Mouse (Mus musculus): Measurements from ENCODE around the gene Gm42906.

Gene Gm42906

DNA sequence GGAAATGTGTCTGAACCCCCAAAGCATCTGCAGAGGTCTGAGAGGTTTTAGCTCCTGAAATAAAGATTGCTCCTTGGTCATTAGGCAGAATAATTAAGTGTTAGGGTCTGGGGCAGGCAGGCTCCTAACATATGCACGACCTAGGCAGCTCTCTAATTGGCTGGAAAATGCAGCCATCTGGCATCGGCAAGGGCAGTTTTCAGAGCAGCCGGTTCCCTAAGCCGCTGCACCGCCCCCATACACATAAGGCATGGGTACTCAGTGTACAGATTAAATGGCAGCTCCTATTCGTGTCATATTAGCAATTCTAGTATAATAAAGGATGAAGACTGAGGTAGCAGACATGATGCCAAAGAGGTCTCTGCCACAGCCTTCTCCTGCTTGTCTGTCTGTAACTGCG lies 400.8 kb downstream of the Gm42906 start:
- no peaks in the 10 kb centered on the region for H3K36me3 ChIP-seq (ENCODE audit: insufficient read depth, low read length)
- no peak overlapping the region for H3K4me3 ChIP-seq (replicated peaks; ENCODE audit: low read length)
- H3K4me1 ChIP-seq (replicated peaks; ENCODE audit: low read depth, low read length): peaks cover 80% of the 10 kb centered on the region
- H3K9me3 ChIP-seq (ENCODE audit: low read length): no peaks in the 10 kb centered on the region
- no peaks in the 10 kb centered on the region for H3K27me3 ChIP-seq (ENCODE audit: insufficient read depth, low read length)
- TF ChIP-seq NANOG (IDR thresholded peaks at IDR 0.05; ENCODE audit: borderline replicate concordance, low read length) (no peak), POU5F1 (IDR thresholded peaks at IDR 0.05; ENCODE audit: borderline replicate concordance, low read length) (no peak), CTCF (conservative IDR thresholded peaks at IDR 0.05; ENCODE audit: low read length) (no peak)

DNA sequence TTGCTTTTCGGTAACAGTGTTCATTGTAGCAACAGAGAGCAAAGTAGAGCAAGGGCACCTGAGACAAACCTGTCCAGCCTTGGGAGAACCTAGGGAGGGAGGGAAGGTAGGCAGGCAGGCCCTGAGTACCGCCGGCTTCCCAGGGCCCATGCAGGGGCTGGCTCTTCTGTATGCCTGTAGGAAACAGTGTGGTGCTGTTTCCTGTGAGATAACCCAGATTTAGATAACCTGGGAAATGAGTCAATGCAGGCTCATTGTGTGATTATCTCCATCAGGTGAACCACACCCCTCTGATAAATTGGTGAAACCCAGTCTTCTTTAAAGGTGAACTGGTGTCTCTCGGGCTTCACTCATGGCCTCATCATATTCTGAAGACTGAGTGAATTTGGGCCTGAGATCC lies 401.9 kb downstream of the Gm42906 start:
- no peaks in the 10 kb centered on the region for H3K36me3 ChIP-seq (ENCODE audit: insufficient read depth, low read length)
- H3K9me3 ChIP-seq (ENCODE audit: low read length): no peaks in the 10 kb centered on the region
- H3K27me3 ChIP-seq (ENCODE audit: insufficient read depth, low read length): no peaks in the 10 kb centered on the region
- no peak overlapping the region for H3K4me3 ChIP-seq (replicated peaks; ENCODE audit: low read length)
- peaks cover 74% of the 10 kb centered on the region for H3K4me1 ChIP-seq (replicated peaks; ENCODE audit: low read depth, low read length)
- TF ChIP-seq CTCF (conservative IDR thresholded peaks at IDR 0.05; ENCODE audit: low read length): no peak
- TF ChIP-seq POU5F1 (IDR thresholded peaks at IDR 0.05; ENCODE audit: borderline replicate concordance, low read length): no peak
- TF ChIP-seq NANOG (IDR thresholded peaks at IDR 0.05; ENCODE audit: borderline replicate concordance, low read length): no peak

DNA sequence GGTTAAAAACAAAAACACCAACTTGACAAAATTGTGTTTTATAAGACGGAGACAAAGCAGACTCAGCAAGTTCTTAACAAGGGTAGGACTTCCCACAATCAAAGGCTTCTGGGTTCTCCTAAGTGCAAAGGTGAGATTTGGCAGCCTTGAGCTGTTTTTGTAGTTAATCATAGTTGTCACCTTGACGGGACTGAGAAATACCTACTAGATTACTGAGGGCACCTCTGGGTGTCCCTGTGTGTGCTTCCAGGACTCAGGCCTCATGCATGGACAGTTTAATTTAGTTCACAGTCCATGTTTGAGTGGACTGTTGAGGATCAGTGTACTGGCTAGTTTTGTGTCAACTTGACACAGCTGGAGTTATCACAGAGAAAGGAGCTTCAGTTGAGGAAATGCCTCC lies 403.5 kb downstream of the Gm42906 start:
- H3K36me3 ChIP-seq (ENCODE audit: insufficient read depth, low read length): no peaks in the 10 kb centered on the region
- TF ChIP-seq CTCF (conservative IDR thresholded peaks at IDR 0.05; ENCODE audit: low read length) (no peak), POU5F1 (IDR thresholded peaks at IDR 0.05; ENCODE audit: borderline replicate concordance, low read length) (no peak), NANOG (IDR thresholded peaks at IDR 0.05; ENCODE audit: borderline replicate concordance, low read length) (no peak)
- no peaks in the 10 kb centered on the region for H3K27me3 ChIP-seq (ENCODE audit: insufficient read depth, low read length)
- H3K9me3 ChIP-seq (ENCODE audit: low read length): peaks cover 8% of the 10 kb centered on the region; the same call in 1 of the 2 replicates
- H3K4me1 ChIP-seq (replicated peaks; ENCODE audit: low read depth, low read length): peaks cover 84% of the 10 kb centered on the region
- H3K4me3 ChIP-seq (replicated peaks; ENCODE audit: low read length): no peak overlapping the region

DNA sequence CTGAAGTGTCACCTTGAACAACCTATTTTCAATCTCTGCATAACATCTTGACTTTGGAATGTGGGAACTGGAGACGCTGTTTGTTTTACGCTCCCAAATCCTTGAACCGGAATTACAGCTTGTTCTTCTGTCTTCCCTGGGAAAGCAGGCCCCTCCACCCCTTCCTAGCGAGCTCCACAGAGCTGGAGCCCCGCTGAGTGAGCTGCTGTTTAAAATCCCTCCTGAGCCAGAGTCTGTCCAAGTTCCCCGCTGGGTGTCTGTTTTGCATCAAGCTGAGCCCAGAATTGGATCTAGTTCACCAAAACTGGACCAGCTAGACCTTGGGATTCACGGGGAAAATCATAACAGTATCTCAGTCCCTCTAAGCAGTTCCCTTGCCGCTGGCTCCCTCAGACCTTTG lies 404.5 kb downstream of the Gm42906 start:
- H3K4me1 ChIP-seq (replicated peaks; ENCODE audit: low read depth, low read length): peaks cover 80% of the 10 kb centered on the region
- no peaks in the 10 kb centered on the region for H3K36me3 ChIP-seq (ENCODE audit: insufficient read depth, low read length)
- no peak for TF ChIP-seq NANOG (IDR thresholded peaks at IDR 0.05; ENCODE audit: borderline replicate concordance, low read length)
- no peak for TF ChIP-seq POU5F1 (IDR thresholded peaks at IDR 0.05; ENCODE audit: borderline replicate concordance, low read length)
- TF ChIP-seq CTCF (conservative IDR thresholded peaks at IDR 0.05; ENCODE audit: low read length): no peak
- H3K9me3 ChIP-seq (ENCODE audit: low read length): peaks cover 8% of the 10 kb centered on the region; the same call in 1 of the 2 replicates
- H3K4me3 ChIP-seq (replicated peaks; ENCODE audit: low read length): no peak overlapping the region
- no peaks in the 10 kb centered on the region for H3K27me3 ChIP-seq (ENCODE audit: insufficient read depth, low read length)

DNA sequence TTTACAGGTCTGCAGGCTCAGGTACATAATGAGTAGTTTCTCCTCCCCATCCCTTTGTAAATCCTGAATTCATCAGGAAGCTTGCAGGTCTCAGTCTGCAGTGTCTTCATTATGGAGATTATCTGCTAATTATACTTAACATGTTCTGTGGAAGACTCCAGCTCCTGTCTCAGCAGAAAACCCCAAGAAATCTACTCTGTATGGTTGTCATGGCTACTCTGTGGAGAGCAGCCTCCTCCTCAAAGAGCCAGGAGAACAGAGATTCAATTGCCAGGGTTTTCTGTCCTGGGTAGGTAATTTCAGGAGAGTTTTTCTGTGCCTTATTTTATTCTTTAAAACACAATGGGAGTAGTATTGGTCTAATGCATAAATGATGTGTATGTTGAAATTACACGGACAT lies 405.0 kb downstream of the Gm42906 start:
- no peaks in the 10 kb centered on the region for H3K27me3 ChIP-seq (ENCODE audit: insufficient read depth, low read length)
- H3K9me3 ChIP-seq (ENCODE audit: low read length): peaks cover 8% of the 10 kb centered on the region; the same call in 1 of the 2 replicates
- peaks cover 77% of the 10 kb centered on the region for H3K4me1 ChIP-seq (replicated peaks; ENCODE audit: low read depth, low read length)
- no peak overlapping the region for H3K4me3 ChIP-seq (replicated peaks; ENCODE audit: low read length)
- no peaks in the 10 kb centered on the region for H3K36me3 ChIP-seq (ENCODE audit: insufficient read depth, low read length)
- TF ChIP-seq NANOG (IDR thresholded peaks at IDR 0.05; ENCODE audit: borderline replicate concordance, low read length): no peak
- TF ChIP-seq POU5F1 (IDR thresholded peaks at IDR 0.05; ENCODE audit: borderline replicate concordance, low read length): no peak
- TF ChIP-seq CTCF (conservative IDR thresholded peaks at IDR 0.05; ENCODE audit: low read length): no peak

DNA sequence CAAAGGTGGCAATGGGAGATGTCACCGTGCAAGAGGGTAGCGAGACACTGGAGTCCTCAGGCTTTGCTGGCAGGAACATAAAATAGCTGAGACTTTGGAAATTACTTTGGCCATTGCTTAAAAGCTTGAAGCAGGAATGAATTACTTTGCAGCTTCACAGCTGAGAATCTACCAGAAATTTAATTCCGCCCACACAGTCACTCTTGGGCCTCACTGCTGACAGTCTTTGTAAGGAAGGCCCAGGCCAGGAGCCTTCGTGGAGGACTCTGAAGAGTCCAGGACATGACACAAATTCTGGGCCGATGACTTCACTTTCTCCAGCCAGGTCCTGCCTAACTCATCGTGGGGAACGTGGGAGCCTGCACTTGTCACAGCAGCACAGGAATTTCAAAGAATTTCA lies 405.9 kb downstream of the Gm42906 start:
- Histone ChIP-seq H3K36me3 (ENCODE audit: insufficient read depth, low read length) (no peaks in the 10 kb centered on the region), H3K27me3 (ENCODE audit: insufficient read depth, low read length) (no peaks in the 10 kb centered on the region), H3K4me3 (replicated peaks; ENCODE audit: low read length) (no peak overlapping the region), H3K9me3 (ENCODE audit: low read length) (peaks cover 8% of the 10 kb centered on the region; the same call in 1 of the 2 replicates), H3K4me1 (replicated peaks; ENCODE audit: low read depth, low read length) (peaks cover 68% of the 10 kb centered on the region)
- TF ChIP-seq POU5F1 (IDR thresholded peaks at IDR 0.05; ENCODE audit: borderline replicate concordance, low read length) (no peak), NANOG (IDR thresholded peaks at IDR 0.05; ENCODE audit: borderline replicate concordance, low read length) (no peak)

DNA sequence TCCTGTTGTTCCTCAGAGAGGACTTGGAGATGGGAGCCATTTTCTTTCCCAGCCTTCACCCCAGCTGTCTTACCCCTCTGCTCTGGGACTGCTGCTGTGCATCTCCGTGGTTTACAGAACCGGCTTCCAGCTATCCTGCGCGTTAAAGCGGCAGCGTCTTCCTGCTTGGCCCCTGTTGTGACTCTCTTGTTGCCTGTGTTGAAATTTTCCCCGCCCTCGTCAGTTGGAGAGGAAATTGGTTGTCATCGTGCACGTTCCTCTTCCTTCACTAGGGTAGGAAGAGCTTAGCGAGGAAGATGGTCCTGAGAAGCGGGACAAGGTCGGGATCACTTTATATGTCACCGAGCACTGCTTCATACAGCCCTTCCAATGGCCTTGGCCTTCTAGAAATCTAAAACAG lies 407.1 kb downstream of the Gm42906 start:
- Histone ChIP-seq H3K9me3 (ENCODE audit: low read length) (peaks cover 8% of the 10 kb centered on the region; the same call in 1 of the 2 replicates), H3K27me3 (ENCODE audit: insufficient read depth, low read length) (no peaks in the 10 kb centered on the region), H3K4me1 (replicated peaks; ENCODE audit: low read depth, low read length) (peaks cover 56% of the 10 kb centered on the region), H3K4me3 (replicated peaks; ENCODE audit: low read length) (no peak overlapping the region; the same call in 1 of the 2 replicates), H3K36me3 (ENCODE audit: insufficient read depth, low read length) (no peaks in the 10 kb centered on the region)
- TF ChIP-seq NANOG (IDR thresholded peaks at IDR 0.05; ENCODE audit: borderline replicate concordance, low read length) (no peak), POU5F1 (IDR thresholded peaks at IDR 0.05; ENCODE audit: borderline replicate concordance, low read length) (no peak)

DNA sequence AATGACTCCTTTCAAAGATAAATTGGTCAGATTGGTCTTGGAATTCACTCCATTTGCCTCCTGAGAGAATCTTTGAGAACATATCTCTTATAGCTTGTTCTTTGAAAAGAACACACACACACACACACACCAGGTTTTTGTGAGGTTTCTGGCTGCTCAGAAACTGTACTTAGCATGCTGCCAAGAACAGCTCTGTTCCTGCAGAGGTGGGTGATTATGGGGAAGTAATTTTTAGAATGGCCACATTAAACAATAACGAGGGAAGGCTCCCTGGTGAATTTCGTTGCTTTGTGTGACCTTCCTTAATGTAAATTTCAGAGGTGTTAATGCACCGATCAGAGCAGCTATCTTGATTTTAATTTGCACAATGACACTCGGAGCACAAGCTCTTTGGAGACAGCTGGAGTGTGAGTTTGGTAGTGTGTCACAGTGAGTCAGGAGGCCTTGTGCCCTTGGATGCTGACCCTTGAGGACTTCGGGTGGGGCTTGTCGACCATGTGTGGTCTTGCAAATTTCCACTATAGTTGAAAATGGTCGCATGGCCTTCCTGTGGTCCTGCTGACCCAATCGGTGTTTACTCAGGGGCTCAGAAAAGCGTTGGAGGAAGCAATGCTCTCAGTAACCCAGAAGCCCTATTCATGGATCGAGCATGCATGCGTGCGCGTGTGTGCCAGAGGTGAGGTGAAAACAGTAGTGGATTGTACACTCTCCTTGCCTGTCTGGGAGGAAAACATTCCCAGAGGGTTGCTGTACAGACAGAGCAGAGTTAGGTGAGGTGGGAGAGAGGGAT lies 407.7 kb downstream of the Gm42906 start:
- H3K4me3 ChIP-seq (replicated peaks; ENCODE audit: low read length): no peak overlapping the region; the same call in 1 of the 2 replicates
- no peaks in the 10 kb centered on the region for H3K27me3 ChIP-seq (ENCODE audit: insufficient read depth, low read length)
- peaks cover 50% of the 10 kb centered on the region for H3K4me1 ChIP-seq (replicated peaks; ENCODE audit: low read depth, low read length)
- no peak for TF ChIP-seq CTCF (conservative IDR thresholded peaks at IDR 0.05; ENCODE audit: low read length)
- no peak for TF ChIP-seq NANOG (IDR thresholded peaks at IDR 0.05; ENCODE audit: borderline replicate concordance, low read length)
- no peak for TF ChIP-seq POU5F1 (IDR thresholded peaks at IDR 0.05; ENCODE audit: borderline replicate concordance, low read length)
- no peaks in the 10 kb centered on the region for H3K36me3 ChIP-seq (ENCODE audit: insufficient read depth, low read length)
- H3K9me3 ChIP-seq (ENCODE audit: low read length): peaks cover 9% of the 10 kb centered on the region

DNA sequence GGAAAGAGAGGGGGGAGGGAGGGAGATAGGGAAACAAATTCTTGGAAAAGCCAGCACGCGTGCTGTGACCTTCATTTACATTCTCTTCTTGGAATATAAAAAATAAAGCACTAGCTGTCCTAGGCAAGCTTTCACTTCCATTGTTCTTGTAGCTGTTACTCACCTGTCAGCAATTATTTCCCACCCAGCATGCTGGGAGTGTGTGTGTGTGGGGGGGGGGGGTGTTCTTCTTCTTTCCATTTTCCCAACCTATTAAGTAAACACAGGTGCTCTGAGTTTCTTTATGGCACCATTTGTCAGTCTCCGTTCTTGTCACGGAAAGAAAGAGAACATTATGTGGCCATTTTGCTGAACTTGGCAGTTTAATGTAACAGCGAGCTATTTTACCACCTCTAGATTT lies 409.0 kb downstream of the Gm42906 start:
- Histone ChIP-seq H3K4me1 (replicated peaks; ENCODE audit: low read depth, low read length) (peaks cover 39% of the 10 kb centered on the region), H3K27me3 (ENCODE audit: insufficient read depth, low read length) (no peaks in the 10 kb centered on the region), H3K4me3 (replicated peaks; ENCODE audit: low read length) (no peak overlapping the region), H3K36me3 (ENCODE audit: insufficient read depth, low read length) (no peaks in the 10 kb centered on the region), H3K9me3 (ENCODE audit: low read length) (peaks cover 21% of the 10 kb centered on the region)
- TF ChIP-seq CTCF (conservative IDR thresholded peaks at IDR 0.05; ENCODE audit: low read length) (no peak), NANOG (IDR thresholded peaks at IDR 0.05; ENCODE audit: borderline replicate concordance, low read length) (no peak), POU5F1 (IDR thresholded peaks at IDR 0.05; ENCODE audit: borderline replicate concordance, low read length) (no peak)
